Mouse (Mus musculus) 416B (cell line): ENCODE measurements around the gene Foxa3.
A peak's percentile ranks its signal among the peaks of the same experiment; 100 is the strongest.
"Not testable (repeated sequence)": the region's sequence is repeated elsewhere in the genome, so short reads cannot be mapped to it uniquely, and the experiment has no call there.

Source experiments
- DNase-seq: peaks from one replicate; pipeline ENCODE4 v3.0.0; 2011; ENCODE audit warnings: low read depth

Foxa3 gene

GRCm38 (mm10) chr7:19023357-19023814 lies at the start of gene Foxa3:
Gene Foxa3, minus strand, starts transcription at chr7:19023538.
- DNase-seq, result no peak

DNA sequence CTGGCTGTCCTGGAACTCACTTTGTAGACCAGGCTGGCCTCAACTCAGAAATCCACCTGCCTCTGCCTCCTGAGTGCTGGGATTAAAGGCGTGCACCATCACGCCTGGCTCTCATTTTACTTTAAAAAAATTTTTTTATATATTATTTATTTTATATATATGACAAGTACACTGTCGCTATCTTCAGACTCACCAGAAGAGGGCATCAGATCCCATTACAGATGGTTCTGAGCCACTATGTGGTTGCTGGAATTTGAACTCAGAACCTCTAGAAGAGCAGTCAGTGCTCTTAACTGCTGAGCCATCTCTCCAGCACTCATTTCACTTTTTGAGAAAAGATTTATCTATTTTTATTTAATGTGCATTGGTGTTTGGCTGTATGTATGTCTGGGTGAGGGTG lies 47.7 kb upstream of the Foxa3 start:
- not testable (repeated sequence) for DNase-seq

DNA sequence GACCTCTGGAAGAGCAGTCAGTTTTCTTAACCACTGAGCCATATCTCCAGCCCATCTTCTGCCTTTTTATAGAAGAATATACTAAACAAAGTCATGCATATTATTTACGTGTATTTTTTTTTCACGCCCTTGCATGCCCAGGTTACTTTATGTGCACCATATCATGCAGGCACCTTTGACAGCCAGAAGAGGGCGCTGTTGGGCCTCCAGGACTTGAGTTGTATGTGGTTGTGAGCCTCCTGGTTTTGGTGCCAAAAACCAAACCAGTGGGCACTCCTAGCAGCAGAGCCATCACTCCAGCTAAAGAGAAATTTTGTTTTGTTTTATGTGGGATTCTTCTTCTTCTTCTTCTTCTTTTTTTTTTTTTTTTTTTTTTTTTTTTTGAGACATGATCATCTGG lies 46.2 kb upstream of the Foxa3 start:
- peak; percentile 83 for DNase-seq

GRCm38 (mm10) chr7:19068707-19069106 lies 45.4 kb upstream of the Foxa3 start:
- peak; percentile 87 for DNase-seq

GRCm38 (mm10) chr7:19067935-19068334 lies 44.6 kb upstream of the Foxa3 start:
- DNase-seq, result no peak

DNA sequence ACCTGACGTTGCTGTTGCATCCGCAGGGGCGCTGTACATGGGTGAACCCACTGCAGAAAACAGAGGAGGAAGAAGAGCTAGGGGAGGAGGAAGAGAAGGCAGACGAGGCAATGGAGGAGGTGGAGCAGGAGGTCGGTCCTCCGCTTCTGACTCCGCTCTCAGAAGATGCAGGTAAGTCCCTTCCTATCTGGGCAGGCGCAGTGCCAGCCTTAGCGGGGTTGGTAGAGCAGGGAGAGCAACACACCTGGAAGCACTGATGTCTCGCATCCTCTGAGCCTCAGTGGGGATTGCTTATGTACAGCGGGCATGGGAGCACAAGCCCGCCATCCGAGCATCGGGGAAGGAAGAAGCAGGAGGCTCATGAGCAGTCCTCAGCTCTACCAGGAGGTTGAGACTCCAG lies 43.7 kb upstream of the Foxa3 start:
- DNase-seq, result no peak

DNA sequence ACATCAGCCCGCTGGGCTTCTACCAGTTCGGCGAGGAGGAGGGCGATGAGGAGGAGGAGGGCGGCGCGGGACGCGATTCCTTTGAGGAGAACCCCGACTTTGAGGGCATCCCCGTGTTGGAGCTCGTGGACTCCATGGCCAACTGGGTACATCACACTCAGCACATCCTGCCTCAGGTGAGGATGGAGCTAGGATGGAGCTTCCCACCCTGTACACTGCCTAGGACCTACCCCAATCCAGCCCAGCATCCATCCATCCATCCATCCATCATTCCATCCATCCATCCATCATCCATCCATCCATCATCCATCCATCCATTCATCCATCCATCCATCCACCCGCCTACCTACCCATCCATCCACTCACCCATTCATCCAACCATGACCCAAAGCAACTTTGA lies 42.6 kb upstream of the Foxa3 start:
- DNase-seq, result no peak

GRCm38 (mm10) chr7:19057405-19057804 lies 34.1 kb upstream of the Foxa3 start:
- no peak for DNase-seq

GRCm38 (mm10) chr7:19055108-19055507 lies 31.8 kb upstream of the Foxa3 start:
- DNase-seq, result no peak

DNA sequence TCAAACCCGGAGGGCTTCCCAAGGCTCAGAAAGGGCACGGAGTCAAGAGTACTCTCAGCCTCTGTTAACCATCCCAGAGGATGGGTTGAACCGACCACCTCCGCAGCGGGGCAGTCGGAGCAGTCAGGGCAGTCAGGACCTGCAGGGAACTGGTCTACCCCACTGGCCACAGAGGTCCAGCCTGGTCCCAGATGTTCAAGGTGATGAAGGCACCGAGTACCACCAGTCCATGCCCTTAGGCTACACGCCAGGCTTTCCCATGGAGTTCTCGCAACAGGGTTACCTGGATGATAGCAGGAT lies 31.4 kb upstream of the Foxa3 start:
- DNase-seq, result no peak

DNA sequence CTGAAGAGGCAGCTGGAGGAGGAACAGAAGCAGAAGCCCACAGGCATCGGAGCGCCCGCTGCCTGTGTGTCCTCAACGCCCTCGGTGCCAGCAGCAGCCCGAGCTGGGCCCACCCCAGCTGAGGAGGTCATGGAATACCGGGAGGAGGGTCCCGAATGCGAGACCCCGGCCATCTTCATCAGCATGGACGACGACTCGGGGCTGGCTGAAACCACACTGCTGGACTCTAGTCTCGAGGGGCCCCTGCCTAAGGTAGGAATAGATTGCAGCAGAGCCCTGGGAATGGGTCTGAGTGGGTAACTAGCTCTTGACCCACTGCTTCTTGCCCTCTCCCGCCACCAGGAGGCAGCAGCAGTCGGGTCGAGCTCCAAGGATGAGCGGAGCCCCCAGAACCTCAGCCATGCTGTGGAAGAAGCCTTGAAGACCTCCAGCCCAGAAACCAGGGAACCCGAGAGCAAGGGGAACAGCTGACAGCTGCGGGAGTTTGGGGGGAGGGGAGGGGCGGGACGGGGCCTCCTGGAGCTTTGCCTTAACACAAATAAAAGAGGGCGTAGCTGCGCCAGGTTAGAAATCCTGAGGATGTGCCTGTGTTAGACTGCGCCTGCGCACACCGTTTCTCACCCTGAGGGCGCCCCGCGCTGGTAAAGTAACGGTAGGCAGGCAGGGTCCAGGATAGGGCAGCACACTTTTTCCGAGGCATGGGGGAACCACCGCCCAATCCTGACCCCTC lies 30.9 kb upstream of the Foxa3 start, which contains the start of gene Rsph6a:
Gene Rsph6a (plus strand): TSS at position 644 of the 730 bp plus-strand sequence.
- DNase-seq, result peak; percentile 23

DNA sequence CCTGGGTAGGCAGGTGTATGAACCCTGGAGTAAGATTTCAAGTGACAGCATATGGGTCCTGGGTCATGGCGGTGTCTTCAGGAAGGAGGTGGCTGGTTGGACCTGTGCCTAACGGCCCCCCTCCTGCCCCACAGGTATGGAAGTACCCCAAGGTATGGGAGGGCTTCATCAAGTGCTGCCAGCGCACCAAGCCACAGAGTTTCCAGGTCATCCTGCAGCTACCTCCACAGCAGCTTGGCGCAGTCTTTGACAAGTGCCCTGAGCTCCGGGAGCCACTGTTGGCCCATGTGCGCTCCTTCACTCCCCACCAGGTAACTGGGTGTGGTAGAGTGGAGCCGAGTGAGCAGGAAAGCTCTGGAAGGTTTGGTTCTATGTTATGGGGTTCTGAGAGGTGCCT lies 29.8 kb upstream of the Foxa3 start:
- DNase-seq, result no peak

GRCm38 (mm10) chr7:19052345-19053135 lies 29.2 kb upstream of the Foxa3 start:
- DNase-seq, result no peak

- no peak for DNase-seq
Measured at GRCm38 (mm10) chr7:19051161-19051560, 27.8 kb upstream of the Foxa3 start.

GRCm38 (mm10) chr7:19050172-19050571 lies 26.8 kb upstream of the Foxa3 start:
- no peak for DNase-seq

DNA sequence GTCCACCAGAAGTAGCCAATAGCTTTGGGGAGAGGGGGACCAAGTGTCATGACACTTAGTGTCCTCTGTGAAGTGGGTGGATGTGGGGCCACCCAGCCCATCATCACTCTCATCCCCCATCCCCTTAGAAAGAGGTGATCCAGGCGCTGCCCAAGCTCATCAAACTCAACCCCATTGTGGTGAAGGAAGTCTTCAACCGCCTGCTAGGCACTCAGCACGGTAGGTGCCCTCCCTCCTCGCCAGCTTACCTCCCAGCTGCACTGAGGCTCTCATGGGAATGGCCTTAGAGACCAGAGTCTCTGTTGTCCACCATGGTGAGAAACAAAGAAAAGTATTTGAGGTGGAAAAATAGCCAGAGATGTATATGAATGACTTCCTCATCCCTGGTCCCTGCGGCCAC lies 25.9 kb upstream of the Foxa3 start:
- no peak for DNase-seq

- DNase-seq, result no peak
Measured at GRCm38 (mm10) chr7:19048006-19048527, 24.7 kb upstream of the Foxa3 start.

DNA sequence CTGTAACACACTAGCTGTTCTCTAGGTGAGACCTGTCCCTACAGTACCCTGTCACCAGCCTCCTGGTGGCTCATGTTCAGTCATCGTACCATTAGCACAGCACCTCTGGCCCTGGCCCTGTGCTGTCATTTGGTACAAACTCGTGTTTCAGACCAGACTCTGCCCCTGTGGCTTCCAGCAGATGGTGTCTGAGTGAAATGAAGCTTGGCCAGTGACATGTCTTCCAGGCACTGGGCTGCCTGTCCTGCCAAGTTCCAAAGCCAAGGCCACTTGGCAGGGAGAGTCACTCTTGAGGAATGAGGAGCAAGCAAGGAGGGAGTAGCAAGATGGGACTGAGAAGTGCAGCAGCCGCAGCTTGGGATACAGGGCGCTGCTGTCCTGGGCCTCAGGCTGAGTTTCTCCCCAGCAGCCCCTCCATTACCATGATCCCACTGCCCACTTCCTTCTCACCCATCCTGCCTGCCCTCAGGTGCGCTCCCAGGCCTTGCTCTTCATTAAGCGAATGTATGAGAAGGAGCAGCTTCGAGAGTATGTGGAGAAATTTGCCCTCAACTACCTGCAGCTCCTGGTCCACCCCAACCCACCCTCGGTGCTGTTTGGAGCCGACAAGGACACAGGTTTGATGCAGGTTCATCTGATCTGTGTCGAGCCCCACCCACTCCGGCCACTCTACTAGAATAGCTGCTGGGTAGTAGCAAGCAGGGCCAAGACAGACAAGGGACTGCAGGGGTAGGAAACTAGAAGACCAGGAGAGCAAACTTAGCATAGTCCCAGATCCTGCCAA lies 23.1 kb upstream of the Foxa3 start:
- no peak for DNase-seq

DNA sequence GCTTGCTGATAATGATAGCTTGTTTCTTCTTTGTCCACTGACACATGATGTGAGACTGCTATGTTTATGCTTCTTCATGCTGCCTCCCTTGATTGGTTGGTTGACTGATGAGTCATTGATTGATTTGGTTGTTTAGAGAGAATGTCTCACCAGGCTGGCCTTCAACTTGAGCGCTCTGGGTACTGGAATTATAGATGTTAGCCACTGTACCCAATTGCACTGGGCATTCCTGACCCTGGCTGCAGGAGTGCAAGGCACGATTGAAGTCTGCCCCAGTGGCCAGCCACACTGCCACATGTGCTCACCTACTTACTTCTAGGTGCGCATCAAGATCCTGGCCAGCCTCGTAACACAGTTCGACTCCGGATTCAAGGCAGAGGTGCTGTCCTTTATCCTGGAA lies 21.3 kb upstream of the Foxa3 start:
- no peak for DNase-seq

DNA sequence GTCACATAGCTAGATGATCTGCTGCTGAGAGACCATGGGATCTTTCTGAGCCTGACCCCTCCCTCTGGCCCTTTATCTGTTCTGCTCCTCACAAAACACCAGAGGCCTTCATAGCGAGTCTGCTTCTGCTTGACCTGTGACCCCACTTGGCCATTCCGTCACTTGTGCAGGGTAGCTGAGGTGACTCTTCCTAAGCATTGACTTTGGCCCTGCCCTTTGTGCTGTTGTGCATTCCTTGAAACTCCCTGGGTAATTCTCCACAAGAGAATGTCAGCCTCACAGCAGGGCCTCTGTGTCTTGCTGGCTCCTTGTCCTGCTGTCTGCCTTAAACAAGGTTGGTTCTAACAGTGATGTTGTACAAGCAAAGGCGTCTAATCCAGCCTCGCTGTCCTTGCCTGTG lies 8.3 kb upstream of the Foxa3 start:
- no peak for DNase-seq

GRCm38 (mm10) chr7:19029084-19029653 lies 5.8 kb upstream of the Foxa3 start:
- DNase-seq, result peak; percentile 74

- peak; percentile 88 for DNase-seq
Measured at GRCm38 (mm10) chr7:19028067-19028466, 4.7 kb upstream of the Foxa3 start.
